Mouse (Mus musculus) MN1 (cell line): Measurements from ENCODE around the gene Megf11.
"Not testable (repeated sequence)": the region's sequence is repeated elsewhere in the genome, so short reads cannot be mapped to it uniquely, and the experiment has no call there.

Experiments
- DNase-seq: peaks from one replicate; pipeline ENCODE4 v3.0.0-alpha.2; 2016; ENCODE audit warnings: low spot score

Gene Megf11

GRCm38 (mm10) chr9:64651181-64651580 lies 265.8 kb downstream of the Megf11 start:
- no peak for DNase-seq

DNA sequence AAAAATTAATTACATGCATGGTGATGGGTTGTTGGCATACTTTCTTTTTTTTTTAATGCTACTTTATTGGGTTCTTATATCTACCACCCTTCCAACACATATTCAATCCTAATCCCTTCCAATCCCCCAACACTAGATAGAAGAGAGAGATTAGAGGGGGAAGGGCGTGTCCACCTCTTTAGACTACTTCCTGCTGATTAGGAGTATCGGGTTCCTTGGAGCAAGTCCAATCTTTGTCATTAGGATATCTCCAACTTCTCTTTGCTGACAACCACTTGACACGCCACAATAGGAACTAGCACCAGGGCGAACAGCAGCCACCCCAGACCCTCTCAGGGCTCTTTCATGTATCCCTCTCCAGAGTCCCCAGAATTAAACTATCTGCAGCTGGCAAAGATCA lies 266.3 kb downstream of the Megf11 start:
- DNase-seq: no peak

- DNase-seq: no peak
These were observed 266.7 kb downstream of the Megf11 start for GRCm38 (mm10) chr9:64652138-64652537.

GRCm38 (mm10) chr9:64652841-64653361 lies 267.5 kb downstream of the Megf11 start:
- no peak for DNase-seq

GRCm38 (mm10) chr9:64654723-64655122 lies 269.3 kb downstream of the Megf11 start:
- DNase-seq: no peak

- no peak for DNase-seq
These were observed 271.2 kb downstream of the Megf11 start for GRCm38 (mm10) chr9:64656613-64657012.

DNA sequence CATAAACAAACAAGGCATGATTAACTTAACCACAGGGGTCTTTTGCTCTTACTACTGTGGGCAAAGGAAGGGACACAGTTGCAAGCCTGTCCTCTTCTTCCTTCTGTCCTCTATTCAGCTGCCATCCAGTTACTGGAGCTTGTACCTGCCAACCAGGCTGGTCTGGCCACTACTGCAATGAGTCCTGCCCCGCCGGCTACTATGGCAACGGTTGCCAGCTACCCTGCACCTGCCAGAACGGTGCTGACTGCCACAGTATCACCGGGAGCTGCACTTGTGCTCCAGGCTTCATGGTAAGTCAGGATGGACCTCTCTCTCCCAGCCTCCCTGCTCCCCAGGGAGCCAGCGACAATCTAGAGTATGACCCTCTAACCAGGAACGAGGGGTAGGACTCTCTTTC lies 274.8 kb downstream of the Megf11 start:
- DNase-seq: no peak

DNA sequence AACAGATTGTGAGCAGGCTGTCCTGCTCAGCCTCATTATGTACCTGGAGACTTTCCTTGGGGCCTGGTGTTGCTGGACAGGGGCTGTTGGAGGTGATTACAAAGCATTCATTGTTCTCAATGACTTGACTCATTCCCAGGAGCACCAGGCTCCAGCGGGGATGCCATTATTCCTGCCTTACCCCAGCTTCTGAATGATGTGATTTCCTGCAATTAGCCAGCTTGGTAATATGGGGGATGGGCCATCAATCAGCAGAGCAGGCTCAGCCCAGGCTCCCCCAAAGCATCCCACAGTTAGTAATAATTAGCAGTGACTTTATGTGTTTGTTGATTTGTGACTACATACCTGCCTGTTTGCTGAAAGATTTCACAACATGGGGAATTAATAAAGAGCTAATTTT lies 279.2 kb downstream of the Megf11 start:
- DNase-seq: peak; percentile 78

- DNase-seq: no peak
These were observed 281.1 kb downstream of the Megf11 start for GRCm38 (mm10) chr9:64666549-64666948.

DNA sequence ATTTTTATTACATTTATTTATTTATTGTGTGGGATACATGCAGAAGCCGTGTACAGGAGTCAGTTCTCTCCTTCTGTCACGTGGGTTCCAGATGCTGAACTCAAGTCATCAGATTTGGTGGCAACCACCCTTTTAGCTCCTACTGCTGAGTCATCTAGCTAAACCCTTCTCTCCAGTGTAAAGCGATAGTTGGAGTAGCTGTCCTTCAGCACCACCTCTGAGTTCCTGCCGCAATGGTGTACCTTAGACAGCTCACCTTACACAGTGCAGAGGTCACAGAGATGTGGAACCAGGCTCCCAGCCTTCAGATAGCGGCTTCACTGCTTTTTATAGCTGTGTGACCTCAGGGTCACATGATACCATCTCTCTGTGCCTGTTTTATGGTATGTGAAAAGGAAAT lies 282.1 kb downstream of the Megf11 start:
- DNase-seq: peak; percentile 44

- DNase-seq: no peak
These were observed 282.6 kb downstream of the Megf11 start for GRCm38 (mm10) chr9:64668001-64668400.

- not testable (repeated sequence) for DNase-seq
These were observed 286.2 kb downstream of the Megf11 start for GRCm38 (mm10) chr9:64671341-64672319.

GRCm38 (mm10) chr9:64687122-64688014 lies 301.9 kb downstream of the Megf11 start:
- no peak for DNase-seq

DNA sequence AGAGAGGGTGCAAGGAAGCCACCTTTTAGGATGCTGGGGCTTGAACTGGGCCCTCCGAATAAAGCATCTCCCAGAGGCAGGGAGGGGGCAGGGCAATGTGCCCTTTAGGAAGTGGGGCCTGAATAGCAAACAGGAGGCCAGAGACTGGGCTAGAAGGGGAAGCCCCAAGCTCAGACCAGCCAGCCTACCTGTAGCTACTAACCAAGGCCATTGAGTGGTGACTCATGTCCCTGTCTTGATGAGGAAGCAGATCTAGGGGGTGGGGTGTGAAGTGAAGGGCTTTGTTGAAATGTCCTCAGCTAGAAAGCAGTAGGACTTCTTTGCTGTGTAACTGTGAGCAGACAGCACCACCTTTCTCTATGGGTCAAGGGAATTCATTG lies 302.6 kb downstream of the Megf11 start:
- DNase-seq: no peak

GRCm38 (mm10) chr9:64690771-64691170 lies 305.3 kb downstream of the Megf11 start:
- DNase-seq: no peak

- DNase-seq: peak; percentile 72
These were observed 305.8 kb downstream of the Megf11 start for GRCm38 (mm10) chr9:64691176-64691575.

GRCm38 (mm10) chr9:64693094-64693493 lies 307.7 kb downstream of the Megf11 start:
- DNase-seq: no peak

DNA sequence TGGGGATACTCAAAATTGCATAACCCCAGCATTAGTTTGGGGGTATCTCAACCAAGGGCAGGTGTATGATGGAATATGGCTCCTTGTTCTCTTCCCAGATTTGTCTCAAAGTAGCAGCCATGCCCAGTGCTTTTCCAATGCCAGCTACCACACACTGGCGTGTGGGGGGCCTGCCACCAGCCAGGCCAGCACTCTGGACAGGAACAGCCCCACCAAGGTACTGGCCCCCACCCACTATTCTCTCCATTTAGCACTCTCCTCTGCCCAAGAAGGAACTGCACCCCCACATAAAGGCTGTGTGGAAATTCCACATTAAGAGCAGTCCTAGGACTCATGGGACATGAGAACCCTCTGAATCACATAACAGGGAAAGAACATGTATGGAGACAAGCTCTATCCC lies 309.8 kb downstream of the Megf11 start:
- no peak for DNase-seq

DNA sequence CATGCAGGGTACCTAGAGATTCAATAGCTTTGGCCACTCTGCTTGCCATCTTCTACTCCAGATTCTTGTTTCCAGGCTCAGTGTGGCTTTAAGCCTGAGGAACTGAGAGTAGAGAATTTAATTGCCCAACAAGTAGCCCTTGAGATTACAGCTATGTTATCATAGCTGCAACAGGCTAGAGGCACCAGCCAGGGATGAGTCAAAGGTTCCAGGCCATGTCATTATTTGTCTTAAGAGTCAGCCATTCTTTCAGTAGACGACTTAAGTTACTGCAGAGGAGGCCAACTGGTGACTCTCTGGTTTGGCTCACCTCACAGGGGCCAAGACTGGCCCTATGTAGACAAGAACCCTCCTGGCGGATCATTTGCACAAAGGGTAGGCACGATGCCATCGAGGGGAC lies 311.0 kb downstream of the Megf11 start:
- no peak for DNase-seq

DNA sequence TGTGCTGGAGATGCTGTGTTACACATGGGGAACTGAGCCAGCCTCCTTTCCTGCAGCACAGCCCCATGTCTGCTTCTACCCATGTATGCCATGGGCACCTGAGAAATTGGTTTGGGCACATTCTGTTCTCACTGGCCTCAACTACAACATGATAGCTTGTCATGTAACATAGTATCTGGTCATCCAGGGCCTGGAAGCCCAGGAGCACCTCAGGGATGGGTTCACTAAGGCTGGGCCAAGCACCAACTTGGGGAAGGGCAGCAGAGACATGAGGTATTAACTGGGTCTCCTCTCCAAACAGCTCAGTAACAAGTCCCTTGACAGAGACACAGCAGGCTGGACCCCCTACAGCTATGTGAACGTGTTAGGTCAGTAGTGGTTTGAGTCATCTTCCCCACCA lies 311.6 kb downstream of the Megf11 start:
- DNase-seq: no peak

DNA sequence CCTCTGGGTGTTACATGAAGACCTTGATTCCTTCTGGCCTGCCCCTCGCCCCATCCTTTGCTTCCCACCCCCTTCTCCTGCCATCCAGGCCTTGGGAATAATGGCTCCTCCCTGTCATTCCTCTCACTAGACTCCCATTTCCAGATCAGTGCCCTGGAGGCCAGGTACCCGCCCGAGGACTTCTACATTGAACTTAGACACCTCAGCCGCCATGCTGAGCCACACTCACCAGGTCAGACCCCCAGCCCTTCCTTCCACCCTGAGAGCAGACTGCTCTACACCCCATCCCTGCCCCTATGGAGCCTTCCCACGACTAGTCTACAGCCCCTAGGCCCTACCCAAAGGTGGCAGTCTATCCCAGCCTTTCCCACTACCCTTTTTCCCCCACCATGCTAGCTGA lies 312.3 kb downstream of the Megf11 start:
- DNase-seq: no peak

GRCm38 (mm10) chr9:64698586-64698985 lies 313.2 kb downstream of the Megf11 start:
- DNase-seq: no peak
